Comparison of ENCODE assay signal across 21 mouse cellular contexts in genomic region chr1:182429826-182430225, GRCm38 (mm10).
"Had no signal": no experiment of that assay in that cellular context is flagged by ENCODE, and none has a peak within 500 bp of the region (broad histone marks: within the 10 kb centered on the region; RNA-seq: fewer than 3 reads in every experiment).

No protein-coding gene starts in this region.

- H3K27ac ChIP-seq: heart, embryonic 10.5 days; hindbrain, embryonic 13.5 days; hindbrain, embryonic 15.5 days; hindbrain, postnatal 0 days; limb, embryonic 13.5 days; limb, embryonic 15.5 days; liver, embryonic 12.5 days; liver, embryonic 14.5 days had no signal

- H3K4me3 ChIP-seq: heart, embryonic 10.5 days; heart, embryonic 12.5 days; hindbrain, embryonic 13.5 days; hindbrain, embryonic 15.5 days; limb, embryonic 13.5 days; limb, embryonic 15.5 days; liver, embryonic 12.5 days had no signal

- H3K9ac ChIP-seq: forebrain, postnatal 0 days; heart, embryonic 12.5 days; hindbrain, embryonic 13.5 days; hindbrain, embryonic 15.5 days; limb, embryonic 13.5 days; limb, embryonic 15.5 days; liver, embryonic 12.5 days; liver, embryonic 14.5 days had no signal

- H3K27me3 ChIP-seq: heart, embryonic 12.5 days; hindbrain, embryonic 13.5 days; hindbrain, embryonic 15.5 days; limb, embryonic 13.5 days; limb, embryonic 15.5 days; liver, embryonic 12.5 days had no signal

- DNase-seq: forebrain, postnatal 0 days; gastrocnemius, postnatal 14 days; gastrocnemius, postnatal 36 days; heart, adult 18-20 months; heart, postnatal 14 days; heart, postnatal 36 days; kidney, adult 11 months; kidney, adult 9 months; kidney, postnatal 10 days; layer of hippocampus, adult 9-11 months; layer of hippocampus, postnatal 36 days; left cerebral cortex, postnatal 4 days had no signal
